Mouse (Mus musculus): ENCODE results near the gene H2-Oa. TPM values are rescaled to one million over a fixed set of nuclear protein-coding genes. Genes with fewer than 3 reads are reported as not detected.

H2-Oa gene
- total RNA-seq, 4 experiments from 2014 or later: not detected

GRCm38 (mm10) chr17:34121879-34122187, 29.7 kb downstream of the H2-Oa start:
- peak in 1 of 2 experiments; percentile 78 for DNase-seq (ENCODE audit: low spot score in 2 of 2)

GRCm38 (mm10) chr17:34122188-34122984, 30.2 kb downstream of the H2-Oa start, which contains the start of gene Brd2:
Gene Brd2, minus strand, starts transcription at chr17:34122634.
- DNase-seq (ENCODE audit: low spot score in 2 of 2): peak; percentile 96 to 97

- DNase-seq (ENCODE audit: low spot score in 2 of 2): no peak
These were observed 31.0 kb downstream of the H2-Oa start for GRCm38 (mm10) chr17:34123111-34123510.

- DNase-seq (ENCODE audit: low spot score in 2 of 2): no peak
These were observed 31.4 kb downstream of the H2-Oa start for GRCm38 (mm10) chr17:34123518-34123917.

DNA sequence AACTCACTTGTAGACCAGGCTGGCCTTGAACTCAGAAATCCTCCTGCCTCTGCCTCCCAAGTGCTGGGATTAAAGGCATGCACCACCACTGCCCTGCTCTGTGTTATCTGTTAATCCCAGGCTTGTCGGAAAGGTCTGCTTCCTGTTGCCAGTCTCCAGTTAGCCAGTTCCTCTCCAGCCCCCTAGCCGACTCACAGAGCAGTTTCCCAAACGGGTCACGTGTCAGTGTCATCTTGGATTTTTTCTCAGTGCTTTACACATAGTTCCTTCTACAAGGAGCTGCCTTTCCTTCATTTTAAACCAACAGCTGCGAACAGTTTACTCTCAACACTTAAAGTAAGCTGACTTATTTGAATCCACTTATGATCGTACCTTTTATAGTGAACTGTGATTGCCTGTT, 32.5 kb downstream of the H2-Oa start:
- DNase-seq (ENCODE audit: low spot score in 2 of 2): no peak

DNA sequence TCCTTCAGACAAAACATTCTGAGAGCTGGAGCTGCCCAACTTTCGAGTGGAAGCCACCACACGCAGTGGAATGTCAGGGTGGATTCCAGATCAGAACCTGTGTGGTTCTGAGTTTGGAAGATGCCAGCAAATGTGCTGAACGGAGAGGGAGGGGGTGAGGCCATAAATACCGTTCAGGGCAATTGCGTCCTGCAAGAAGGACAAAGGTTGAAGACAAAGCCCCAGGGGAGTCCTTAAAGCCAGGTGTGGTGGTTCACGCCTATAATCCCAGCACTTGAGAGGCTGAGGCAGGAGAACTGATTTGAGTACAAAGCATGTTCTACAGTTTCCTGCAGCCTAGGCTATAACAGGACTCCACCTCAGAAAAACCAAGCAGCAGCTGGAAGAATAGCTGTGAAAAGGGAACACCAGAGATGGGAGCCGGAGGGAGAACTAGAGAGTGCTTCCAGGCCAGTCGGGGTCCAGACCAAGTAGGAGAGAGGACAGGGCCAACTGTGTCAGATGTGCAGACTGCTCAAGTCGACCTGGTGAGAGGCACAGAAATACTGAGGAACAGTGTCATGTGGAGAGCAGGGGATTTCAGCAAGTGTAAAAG, 34.8 kb downstream of the H2-Oa start:
- DNase-seq (ENCODE audit: low spot score in 2 of 2): no peak

GRCm38 (mm10) chr17:34127475-34127874, 35.3 kb downstream of the H2-Oa start:
- DNase-seq (ENCODE audit: low spot score in 2 of 2): no peak

DNA sequence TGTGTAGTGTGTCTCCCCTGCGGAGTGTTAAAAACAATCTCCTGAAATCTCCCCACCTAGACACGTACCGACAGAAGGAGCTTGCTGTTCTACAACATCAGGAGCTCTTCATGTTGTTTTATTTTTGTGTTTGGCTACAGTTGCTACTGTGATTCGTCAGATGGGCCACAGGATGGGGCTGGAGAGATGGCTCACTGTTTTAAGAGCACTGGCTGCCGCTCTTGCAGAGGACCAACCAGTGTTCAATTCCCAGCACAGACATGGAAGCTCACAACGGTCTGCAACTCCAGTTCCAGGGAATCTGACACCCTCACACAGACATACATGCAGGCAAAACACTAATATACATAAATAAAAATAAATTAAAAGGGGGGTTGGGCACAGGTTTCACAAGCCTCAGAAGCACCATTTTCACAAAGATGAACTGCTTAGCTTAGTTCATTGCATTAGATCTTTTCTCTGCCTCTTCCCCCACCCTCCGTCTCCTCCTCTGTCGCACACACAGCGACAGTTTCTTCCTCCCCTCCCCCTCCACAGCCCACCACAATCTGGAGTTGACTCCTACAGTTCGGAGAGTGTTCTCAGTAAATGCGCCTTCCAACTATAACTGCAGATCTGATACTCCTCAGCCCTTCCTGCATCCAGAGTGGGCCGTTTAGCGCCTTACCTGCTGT, 36.3 kb downstream of the H2-Oa start:
- DNase-seq (ENCODE audit: low spot score in 2 of 2): no peak

DNA sequence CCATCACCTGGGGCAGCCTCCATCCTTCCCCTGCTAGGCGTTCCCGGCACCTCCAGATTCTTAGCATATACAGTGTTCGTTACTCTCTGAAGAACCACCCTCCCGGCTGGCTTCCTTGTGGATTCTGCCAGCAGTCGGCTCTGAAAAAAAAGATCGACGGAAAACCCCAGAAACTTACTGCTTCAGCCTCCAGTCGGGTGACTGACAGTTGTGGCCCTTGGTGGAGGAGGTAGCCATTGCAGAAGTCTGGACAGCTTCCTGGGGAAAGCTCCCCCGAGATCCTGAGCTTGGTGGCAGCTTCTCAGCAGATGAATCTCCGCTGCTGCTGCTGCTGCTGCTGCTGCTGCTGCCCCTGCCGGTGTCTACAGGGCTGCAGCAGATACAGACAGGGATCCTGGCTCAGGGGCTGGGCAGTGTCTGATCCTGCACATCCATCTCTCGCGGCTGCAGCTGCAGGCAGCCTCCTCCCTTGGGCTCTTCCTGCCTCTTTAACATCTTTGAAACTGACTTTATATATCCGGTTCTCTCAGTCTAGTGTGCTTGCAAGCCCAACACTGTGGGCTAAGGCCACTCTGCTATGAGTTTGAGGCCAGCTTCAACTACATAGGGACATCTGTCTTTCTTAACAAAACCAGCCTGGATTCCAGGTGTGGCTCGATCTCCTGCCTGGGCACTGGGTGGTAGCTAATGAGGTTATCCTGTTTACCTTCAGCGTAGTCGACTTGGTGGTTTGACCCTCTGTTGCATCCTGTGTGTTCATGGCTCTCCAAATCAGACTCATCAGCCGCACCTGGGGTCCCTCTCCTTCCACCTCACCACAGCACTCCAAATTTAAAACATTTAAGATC, 37.0 kb downstream of the H2-Oa start:
- DNase-seq (ENCODE audit: low spot score in 2 of 2): no peak

DNA sequence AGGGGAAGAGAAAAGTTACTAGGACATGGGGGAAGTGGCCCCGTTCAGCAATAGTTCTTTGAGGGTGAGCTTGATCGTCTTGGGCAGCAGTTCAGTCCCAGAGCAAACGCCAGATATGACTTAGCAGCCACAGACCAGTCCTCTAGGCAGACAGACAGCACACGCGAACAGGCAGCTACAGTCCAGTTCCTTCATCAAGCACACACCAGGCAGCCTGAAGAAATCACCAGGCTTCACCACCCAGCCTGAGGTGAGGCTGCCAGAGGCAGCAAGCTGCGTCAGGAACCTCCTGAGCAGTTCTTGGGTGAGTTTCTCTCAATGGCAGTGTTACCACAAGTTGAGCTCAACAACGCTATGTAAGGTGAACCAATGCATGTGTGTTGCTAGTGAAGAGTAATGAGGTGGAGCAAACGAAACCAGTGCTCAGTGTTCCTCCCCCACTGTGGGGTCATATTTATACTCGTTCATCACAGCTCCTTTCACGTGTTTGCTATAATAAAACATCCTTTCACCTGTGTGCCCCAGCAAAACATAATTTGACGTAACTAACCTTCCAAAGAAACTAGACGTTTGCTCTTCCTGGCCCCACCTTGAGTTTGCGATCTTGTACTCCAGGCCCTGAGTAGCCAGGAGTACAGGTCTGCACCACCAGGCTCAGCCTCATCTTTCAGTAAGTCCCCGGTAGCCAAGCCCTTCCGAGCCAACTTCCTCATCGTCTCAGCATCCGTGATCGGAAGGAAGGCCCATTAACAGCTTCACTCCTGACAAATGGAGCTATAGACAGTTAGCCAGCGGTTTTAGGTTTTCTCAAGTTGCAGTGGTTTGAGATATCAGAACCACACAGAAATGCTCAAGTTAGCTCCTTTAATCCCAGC, 38.2 kb downstream of the H2-Oa start:
- DNase-seq (ENCODE audit: low spot score in 2 of 2): no peak

DNA sequence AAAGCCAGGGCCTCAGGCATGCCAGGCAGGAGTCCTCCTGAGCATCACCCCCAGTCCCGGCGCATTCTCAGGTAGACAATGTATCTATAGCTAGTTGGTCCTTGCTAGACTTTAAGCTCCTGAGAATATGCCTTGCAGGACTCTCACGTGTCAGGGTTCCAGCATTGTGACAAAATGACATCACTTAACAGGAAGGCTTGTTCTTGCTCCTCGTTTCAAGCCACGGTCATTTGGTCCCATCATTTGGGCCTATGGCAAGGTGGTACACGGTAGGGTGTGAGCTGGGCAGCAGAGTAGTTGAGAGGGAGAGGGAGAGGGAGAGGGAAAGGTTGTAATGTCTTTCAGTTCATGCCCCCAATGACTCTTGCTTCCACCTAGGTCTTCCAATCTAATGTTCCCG, 39.8 kb downstream of the H2-Oa start:
- DNase-seq (ENCODE audit: low spot score in 2 of 2): no peak

DNA sequence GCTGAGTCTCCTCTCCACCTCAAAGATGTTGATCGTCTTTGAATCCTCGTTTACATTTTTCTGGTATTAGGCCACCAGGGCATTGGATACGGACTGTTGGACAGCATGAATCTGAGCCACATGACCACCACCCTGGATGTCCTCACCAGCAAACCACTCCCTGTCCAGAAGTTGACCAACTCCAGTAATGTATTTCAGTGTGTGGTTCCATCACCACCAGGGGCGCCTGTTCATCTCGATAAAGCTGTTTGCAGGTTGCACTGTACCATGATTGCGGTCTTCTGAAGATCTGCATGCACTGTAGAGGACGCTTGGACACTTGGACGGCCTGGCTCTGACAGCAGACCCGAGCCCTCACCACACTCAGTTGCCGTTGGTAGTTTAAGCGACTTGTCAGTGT, 41.1 kb downstream of the H2-Oa start:
- DNase-seq (ENCODE audit: low spot score in 2 of 2): no peak

GRCm38 (mm10) chr17:34134451-34134850, 42.3 kb downstream of the H2-Oa start:
- no peak for DNase-seq (ENCODE audit: low spot score in 2 of 2)

GRCm38 (mm10) chr17:34135297-34136224, 43.4 kb downstream of the H2-Oa start:
- DNase-seq (ENCODE audit: low spot score in 2 of 2): peak; percentile 97 to 98

DNA sequence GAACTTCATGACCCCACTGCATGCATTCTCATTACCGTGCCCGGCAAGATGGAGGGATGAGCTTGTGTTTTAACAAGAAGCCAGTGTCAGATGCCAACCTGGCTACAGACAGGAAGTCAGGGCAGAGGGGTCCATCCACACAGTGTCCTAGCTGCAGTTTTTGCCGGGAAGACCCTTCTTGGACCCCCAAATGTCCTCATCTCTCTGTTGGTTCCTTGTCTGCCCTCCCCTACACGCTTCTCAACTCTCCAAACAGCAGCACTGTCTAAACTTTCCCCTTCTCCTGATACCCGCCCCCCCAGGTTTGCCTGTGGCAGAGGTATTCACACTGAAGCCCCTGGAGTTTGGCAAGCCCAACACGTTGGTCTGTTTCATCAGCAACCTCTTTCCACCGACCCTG, 45.5 kb downstream of the H2-Oa start:
- DNase-seq (ENCODE audit: low spot score in 2 of 2): no peak

- no peak for DNase-seq (ENCODE audit: low spot score in 2 of 2)
These were observed 46.5 kb downstream of the H2-Oa start for GRCm38 (mm10) chr17:34138655-34139054.

DNA sequence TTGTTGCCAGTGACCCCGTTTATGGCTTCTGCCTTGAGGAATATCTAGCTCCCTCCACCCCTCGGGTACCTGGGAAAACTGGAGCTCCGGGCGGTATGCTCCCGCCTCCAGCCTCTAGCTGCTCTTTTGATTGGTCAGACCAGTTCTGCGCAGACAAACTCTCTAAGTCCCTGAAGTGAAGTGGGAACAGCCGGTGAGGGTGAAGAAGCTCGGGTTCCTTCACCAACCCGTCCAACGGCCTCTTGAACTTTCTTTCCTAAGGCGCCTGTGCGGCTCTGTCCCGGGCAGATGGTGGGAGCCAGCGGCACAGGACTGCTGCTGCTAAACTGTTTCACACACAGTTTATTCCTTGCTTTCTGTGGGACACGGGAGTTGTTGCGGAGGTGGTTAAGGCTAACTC, 47.3 kb downstream of the H2-Oa start:
- DNase-seq (ENCODE audit: low spot score in 2 of 2): peak in 1 of 2 experiments; percentile 41

GRCm38 (mm10) chr17:34140240-34140639, 48.1 kb downstream of the H2-Oa start:
- no peak for DNase-seq (ENCODE audit: low spot score in 2 of 2)

DNA sequence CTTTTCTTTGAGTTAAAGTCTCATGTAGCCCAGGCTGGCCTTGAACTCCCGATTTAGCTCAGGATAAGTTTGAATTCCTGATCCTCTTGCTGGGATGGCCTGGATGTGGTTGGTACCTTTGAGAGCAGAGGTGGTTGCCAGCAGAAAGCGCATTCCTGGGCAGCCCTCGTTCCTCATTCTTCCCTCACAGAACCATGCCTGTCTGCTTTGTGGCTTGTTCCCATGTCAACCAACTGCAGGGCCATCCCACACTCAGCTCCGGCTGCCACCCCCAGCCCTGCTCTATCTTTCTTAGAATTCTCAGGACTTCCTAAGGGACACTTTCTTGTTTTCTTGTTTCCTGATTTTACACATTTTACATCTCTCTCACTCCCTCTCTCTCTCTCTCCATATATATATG, 49.3 kb downstream of the H2-Oa start:
- no peak for DNase-seq (ENCODE audit: low spot score in 2 of 2)
